Mouse (Mus musculus) forebrain, embryonic 15.5 days (tissue): ENCODE measurements around the gene Lce1c. TPM values are rescaled to one million over a fixed set of nuclear protein-coding genes. Genes with fewer than 3 reads are reported as not detected.
"Not testable (repeated sequence)": the region's sequence is repeated elsewhere in the genome, so short reads cannot be mapped to it uniquely, and the experiment has no call there.

Source experiments
- ATAC-seq: fragments of 200-750 bp; cut with Nextera tagmentation; replicated peaks from 2 replicates; pipeline ENCODE4 v1.8.0; 2017; ENCODE audit warnings: mild to moderate bottlenecking, moderate TSS enrichment, moderate library complexity
- H3K27ac ChIP-seq: fragments of 300-500 bp; sonication (generic); replicated peaks from 2 replicates; pipeline ENCODE4 v1.5.1; 2015; ENCODE audit warnings: mild to moderate bottlenecking, inconsistent platforms
- H3K27me3 ChIP-seq: fragments of 300-500 bp; sonication (generic); 2 replicates; pipeline ENCODE4 v1.6.1; 2015; ENCODE audit warnings: inconsistent platforms
- H3K36me3 ChIP-seq: fragments of 300-500 bp; sonication (generic); 2 replicates; pipeline ENCODE4 v1.6.1; 2015; ENCODE audit warnings: mild to moderate bottlenecking, inconsistent platforms
- H3K4me1 ChIP-seq: fragments of 300-500 bp; sonication (generic); 2 replicates; pipeline ENCODE4 v1.6.1; 2015; ENCODE audit warnings: inconsistent platforms
- H3K4me2 ChIP-seq: fragments of 300-500 bp; sonication (generic); replicated peaks from 2 replicates; pipeline ENCODE4 v1.6.1; 2015; ENCODE audit warnings: mild to moderate bottlenecking, inconsistent platforms
- H3K4me3 ChIP-seq: fragments of 300-500 bp; sonication (generic); 2 replicates; pipeline ENCODE4 v1.5.1; 2015; ENCODE audit warnings: mild to moderate bottlenecking, inconsistent platforms
- H3K9ac ChIP-seq: fragments of 300-500 bp; sonication (generic); replicated peaks from 2 replicates; pipeline ENCODE4 v1.6.1; 2015; ENCODE audit warnings: mild to moderate bottlenecking, inconsistent platforms
- H3K9me3 ChIP-seq: fragments of 300-500 bp; sonication (generic); 2 replicates; pipeline ENCODE4 v1.6.1; 2016; ENCODE audit warnings: inconsistent platforms
- WGBS: fragments of 180-500 bp; shearing (Covaris S2); methylation state at CpG from one replicate; pipeline ENCODE4 v1.1.7; 2015; ENCODE audit warnings: mixed read lengths; 5-methylcytosine and 5-hydroxymethylcytosine counted together
- polyA plus RNA-seq: library from polyadenylated mRNA; unstranded; fragments of >200 nt; fragmentation: Nextera tagmentation; extraction: Ambion mirVana; gene quantifications from 2 replicates; pipeline ENCODE4 v1.2.1, GENCODE M21; 2015

The Lce1c gene
- not detected in 2 replicates for polyA plus RNA-seq

GRCm38 (mm10) chr3:92678947-92679346 is at the start of gene Lce1c:
Gene Lce1c (plus strand): TSS chr3:92679247.
- H3K9ac ChIP-seq: no peak within 1 kb of the TSS
- no peaks in the 10 kb centered on the region for H3K36me3 ChIP-seq
- no peaks in the 10 kb centered on the region for H3K9me3 ChIP-seq
- H3K27me3 ChIP-seq: no peaks in the 10 kb centered on the region
- no peak for ATAC-seq
- no peak within 1 kb of the TSS for H3K4me2 ChIP-seq
- H3K4me3 ChIP-seq: no peak within 1 kb of the TSS
- WGBS: 91% methylated on average over 4 of the region's 4 CpGs
- no peak within 1 kb of the TSS for H3K27ac ChIP-seq
- H3K4me1 ChIP-seq: no peaks in the 10 kb centered on the region

GRCm38 (mm10) chr3:92637745-92638652 is 41.0 kb upstream of the Lce1c start:
- H3K27ac ChIP-seq: no peak overlapping the region
- ATAC-seq: peak; percentile 53; the same call in 1 of the 2 replicates
- H3K4me3 ChIP-seq: no peak overlapping the region
- WGBS: 14% methylated on average over 1 of the region's 1 CpGs
- H3K36me3 ChIP-seq: no peaks in the 10 kb centered on the region
- H3K9ac ChIP-seq: no peak overlapping the region
- H3K9me3 ChIP-seq: no peaks in the 10 kb centered on the region
- H3K27me3 ChIP-seq: no peaks in the 10 kb centered on the region
- no peak overlapping the region for H3K4me2 ChIP-seq
- H3K4me1 ChIP-seq: peaks cover 7% of the 10 kb centered on the region

GRCm38 (mm10) chr3:92638653-92638991 is 40.4 kb upstream of the Lce1c start:
- H3K9me3 ChIP-seq: no peaks in the 10 kb centered on the region
- peaks cover 7% of the 10 kb centered on the region for H3K4me1 ChIP-seq
- no peak overlapping the region for H3K27ac ChIP-seq
- 41% methylated on average over 3 of the region's 3 CpGs for WGBS
- no peak overlapping the region for H3K9ac ChIP-seq
- no peak overlapping the region for H3K4me2 ChIP-seq
- no peaks in the 10 kb centered on the region for H3K36me3 ChIP-seq
- H3K4me3 ChIP-seq: no peak overlapping the region
- no peaks in the 10 kb centered on the region for H3K27me3 ChIP-seq
- no peak for ATAC-seq

- 93% methylated on average over 15 of the region's 15 CpGs for WGBS
- Histone ChIP-seq H3K36me3 (no peaks in the 10 kb centered on the region), H3K4me2 (no peak overlapping the region), H3K27ac (no peak overlapping the region), H3K9me3 (no peaks in the 10 kb centered on the region), H3K4me1 (peaks cover 7% of the 10 kb centered on the region), H3K9ac (no peak overlapping the region), H3K27me3 (no peaks in the 10 kb centered on the region), H3K4me3 (no peak overlapping the region)
- ATAC-seq: no peak
Observed at GRCm38 (mm10) chr3:92639854-92640253, 39.2 kb upstream of the Lce1c start.

- H3K4me2 ChIP-seq: no peak within 1 kb of the TSS
- H3K4me3 ChIP-seq: no peak within 1 kb of the TSS
- H3K9ac ChIP-seq: no peak within 1 kb of the TSS
- no peaks in the 10 kb centered on the region for H3K4me1 ChIP-seq
- 93% methylated on average over 1 of the region's 1 CpGs for WGBS
- no peak for ATAC-seq
- no peak within 1 kb of the TSS for H3K27ac ChIP-seq
- H3K9me3 ChIP-seq: no peaks in the 10 kb centered on the region
- H3K27me3 ChIP-seq: no peaks in the 10 kb centered on the region
- H3K36me3 ChIP-seq: no peaks in the 10 kb centered on the region
Observed at GRCm38 (mm10) chr3:92648207-92648606, 30.8 kb upstream of the Lce1c start, which contains the start of gene Lce1a1. Gene Lce1a1 (minus strand): TSS chr3:92648307.

- ATAC-seq: no peak
- Histone ChIP-seq H3K9ac (no peak within 1 kb of the TSS), H3K4me1 (no peaks in the 10 kb centered on the region), H3K36me3 (no peaks in the 10 kb centered on the region), H3K4me2 (no peak within 1 kb of the TSS), H3K27me3 (no peaks in the 10 kb centered on the region), H3K27ac (no peak within 1 kb of the TSS), H3K9me3 (no peaks in the 10 kb centered on the region), H3K4me3 (no peak within 1 kb of the TSS)
Observed at GRCm38 (mm10) chr3:92656826-92657225, 22.2 kb upstream of the Lce1c start, which contains the start of gene Lce1b. Gene Lce1b (minus strand): TSS chr3:92656926.

GRCm38 (mm10) chr3:92670215-92670614 is 8.8 kb upstream of the Lce1c start, which contains the start of gene Lce1a2:
Gene Lce1a2 (minus strand): TSS chr3:92670315.
- Histone ChIP-seq H3K27me3 (no peaks in the 10 kb centered on the region), H3K4me2 (no peak within 1 kb of the TSS), H3K4me3 (no peak within 1 kb of the TSS), H3K9ac (no peak within 1 kb of the TSS), H3K36me3 (no peaks in the 10 kb centered on the region), H3K4me1 (no peaks in the 10 kb centered on the region), H3K9me3 (no peaks in the 10 kb centered on the region), H3K27ac (no peak within 1 kb of the TSS)
- ATAC-seq: no peak

GRCm38 (mm10) chr3:92687110-92687509 is 8.1 kb downstream of the Lce1c start, which contains the start of gene Lce1d:
Gene Lce1d (minus strand): TSS chr3:92687210.
- no peak within 1 kb of the TSS for H3K4me2 ChIP-seq
- H3K27me3 ChIP-seq: no peaks in the 10 kb centered on the region
- H3K4me3 ChIP-seq: no peak within 1 kb of the TSS
- no peaks in the 10 kb centered on the region for H3K36me3 ChIP-seq
- H3K27ac ChIP-seq: no peak within 1 kb of the TSS
- ATAC-seq: no peak
- no peaks in the 10 kb centered on the region for H3K4me1 ChIP-seq
- WGBS: 67% methylated on average over 2 of the region's 2 CpGs
- H3K9me3 ChIP-seq: no peaks in the 10 kb centered on the region
- no peak within 1 kb of the TSS for H3K9ac ChIP-seq

- H3K27ac ChIP-seq, H3K36me3 ChIP-seq, H3K27me3 ChIP-seq, ATAC-seq, H3K4me2 ChIP-seq, H3K4me1 ChIP-seq, H3K9ac ChIP-seq, H3K4me3 ChIP-seq, H3K9me3 ChIP-seq: not testable (repeated sequence)
- 88% methylated on average over 16 of the region's 16 CpGs for WGBS
Observed at GRCm38 (mm10) chr3:92689154-92689553, 10.1 kb downstream of the Lce1c start.

- no peak for ATAC-seq
- H3K36me3 ChIP-seq: no peaks in the 10 kb centered on the region
- no peaks in the 10 kb centered on the region for H3K9me3 ChIP-seq
- H3K4me1 ChIP-seq: no peaks in the 10 kb centered on the region
- H3K4me2 ChIP-seq: no peak overlapping the region
- no peak overlapping the region for H3K9ac ChIP-seq
- H3K27ac ChIP-seq: no peak overlapping the region
- no peak overlapping the region for H3K4me3 ChIP-seq
- no peaks in the 10 kb centered on the region for H3K27me3 ChIP-seq
Observed at GRCm38 (mm10) chr3:92691688-92692087, 12.6 kb downstream of the Lce1c start.

GRCm38 (mm10) chr3:92694613-92695012 is 15.6 kb downstream of the Lce1c start:
- Histone ChIP-seq H3K9ac (no peak overlapping the region), H3K27me3 (no peaks in the 10 kb centered on the region), H3K4me3 (no peak overlapping the region), H3K4me1 (no peaks in the 10 kb centered on the region), H3K27ac (no peak overlapping the region), H3K36me3 (no peaks in the 10 kb centered on the region), H3K9me3 (no peaks in the 10 kb centered on the region), H3K4me2 (no peak overlapping the region)
- 12% methylated on average over 1 of the region's 1 CpGs for WGBS
- no peak for ATAC-seq

GRCm38 (mm10) chr3:92708974-92709373 is 29.9 kb downstream of the Lce1c start, which contains the start of gene Lce1e:
Gene Lce1e (minus strand): TSS chr3:92709074.
- H3K27me3 ChIP-seq: no peaks in the 10 kb centered on the region
- 95% methylated on average over 2 of the region's 2 CpGs for WGBS
- no peak within 1 kb of the TSS for H3K4me3 ChIP-seq
- no peak within 1 kb of the TSS for H3K4me2 ChIP-seq
- H3K27ac ChIP-seq: no peak within 1 kb of the TSS
- H3K9me3 ChIP-seq: no peaks in the 10 kb centered on the region
- H3K9ac ChIP-seq: no peak within 1 kb of the TSS
- H3K4me1 ChIP-seq: no peaks in the 10 kb centered on the region
- no peaks in the 10 kb centered on the region for H3K36me3 ChIP-seq
- ATAC-seq: no peak

- H3K4me2 ChIP-seq: no peak overlapping the region
- no peaks in the 10 kb centered on the region for H3K36me3 ChIP-seq
- H3K9ac ChIP-seq: no peak overlapping the region
- no peak for ATAC-seq
- H3K9me3 ChIP-seq: no peaks in the 10 kb centered on the region
- H3K27me3 ChIP-seq: no peaks in the 10 kb centered on the region
- H3K4me1 ChIP-seq: no peaks in the 10 kb centered on the region
- no peak overlapping the region for H3K4me3 ChIP-seq
- no peak overlapping the region for H3K27ac ChIP-seq
Observed at GRCm38 (mm10) chr3:92715122-92715521, 36.1 kb downstream of the Lce1c start.
